Mouse (Mus musculus) limb, embryonic 13.5 days (tissue): Measurements from ENCODE around the gene Slc15a5. TPM values are rescaled to one million over a fixed set of nuclear protein-coding genes. Genes with fewer than 3 reads are reported as not detected.
"Not testable (repeated sequence)": the region's sequence is repeated elsewhere in the genome, so short reads cannot be mapped to it uniquely, and the experiment has no call there.

ENCODE experiments used
- ATAC-seq: fragments of 200-750 bp; cut with Nextera tagmentation; 2 replicates; pipeline ENCODE4 v1.8.0; 2017; ENCODE audit warnings: low read depth, moderate number of reproducible peaks, moderate TSS enrichment; ENCODE audit not compliant: low FRiP score
- H3K27ac ChIP-seq: fragments of 300-500 bp; sonication (generic); 2 replicates; pipeline ENCODE4 v1.5.1; 2015; ENCODE audit warnings: inconsistent platforms, mild to moderate bottlenecking, moderate library complexity
- H3K27me3 ChIP-seq: fragments of 300-500 bp; sonication (generic); 2 replicates; pipeline ENCODE4 v1.6.1; 2015; ENCODE audit warnings: mild to moderate bottlenecking, inconsistent platforms
- H3K36me3 ChIP-seq: fragments of 300-500 bp; sonication (generic); 2 replicates; pipeline ENCODE4 v1.6.1; 2015; ENCODE audit warnings: inconsistent platforms, mild to moderate bottlenecking, moderate library complexity
- H3K4me1 ChIP-seq: fragments of 300-500 bp; sonication (generic); 2 replicates; pipeline ENCODE4 v1.6.1; 2015; ENCODE audit warnings: inconsistent platforms
- H3K4me2 ChIP-seq: fragments of 300-500 bp; sonication (generic); replicated peaks from 2 replicates; pipeline ENCODE4 v1.6.1; 2015; ENCODE audit warnings: inconsistent platforms, mild to moderate bottlenecking, moderate library complexity
- H3K4me3 ChIP-seq: fragments of 300-500 bp; sonication (generic); 2 replicates; pipeline ENCODE4 v1.5.1; 2015; ENCODE audit warnings: moderate library complexity, mild to moderate bottlenecking, inconsistent platforms
- H3K9ac ChIP-seq: fragments of 300-500 bp; sonication (generic); 2 replicates; pipeline ENCODE4 v1.6.1; 2015; ENCODE audit warnings: mild to moderate bottlenecking, inconsistent platforms
- H3K9me3 ChIP-seq: fragments of 300-500 bp; sonication (generic); 2 replicates; pipeline ENCODE4 v1.6.1; 2016; ENCODE audit warnings: inconsistent platforms
- WGBS: fragments of 180-500 bp; shearing (Covaris S2); methylation state at CpG from one replicate; pipeline ENCODE4 v1.1.7; 2015; 5-methylcytosine and 5-hydroxymethylcytosine counted together
- polyA plus RNA-seq: library from polyadenylated mRNA; unstranded; fragments of >200 nt; fragmentation: Nextera tagmentation; extraction: Ambion mirVana; gene quantifications from 2 replicates; pipeline ENCODE4 v1.2.1, GENCODE M21; 2015

Gene Slc15a5
- not detected in 2 replicates for polyA plus RNA-seq

- no peak for ATAC-seq
- H3K4me3 ChIP-seq = no peak within 1 kb of the TSS
- WGBS = 84% methylated on average over 4 of the region's 4 CpGs
Measured at GRCm38 (mm10) chr6:138079816-138080215, at the start of gene Slc15a5. Gene Slc15a5, minus strand, starts transcription at chr6:138079916.

GRCm38 (mm10) chr6:138128392-138129335 lies 48.9 kb upstream of the Slc15a5 start:
- ATAC-seq = no peak
- no peak overlapping the region for H3K4me2 ChIP-seq
- H3K27me3 ChIP-seq = no peaks in the 10 kb centered on the region
- no peak overlapping the region for H3K9ac ChIP-seq
- H3K36me3 ChIP-seq = no peaks in the 10 kb centered on the region
- no peaks in the 10 kb centered on the region for H3K4me1 ChIP-seq
- 73% methylated on average over 10 of the region's 10 CpGs for WGBS
- H3K27ac ChIP-seq = no peak overlapping the region
- no peaks in the 10 kb centered on the region for H3K9me3 ChIP-seq
- no peak overlapping the region for H3K4me3 ChIP-seq

More at GRCm38 (mm10) chr6:138079816-138080215, at the start of gene Slc15a5:
- no peaks in the 10 kb centered on the region for H3K4me1 ChIP-seq
- no peaks in the 10 kb centered on the region for H3K9me3 ChIP-seq
- H3K36me3 ChIP-seq = no peaks in the 10 kb centered on the region
- no peak within 1 kb of the TSS for H3K4me2 ChIP-seq
- H3K27me3 ChIP-seq = no peaks in the 10 kb centered on the region
- no peak within 1 kb of the TSS for H3K27ac ChIP-seq
- H3K9ac ChIP-seq = no peak within 1 kb of the TSS

GRCm38 (mm10) chr6:138117496-138117895 lies 37.8 kb upstream of the Slc15a5 start:
- Histone ChIP-seq H3K9ac (no peak overlapping the region), H3K9me3 (no peaks in the 10 kb centered on the region), H3K27ac (no peak overlapping the region), H3K4me2 (no peak overlapping the region), H3K36me3 (no peaks in the 10 kb centered on the region), H3K27me3 (no peaks in the 10 kb centered on the region), H3K4me1 (no peaks in the 10 kb centered on the region), H3K4me3 (no peak overlapping the region)
- WGBS = 81% methylated on average over 3 of the region's 3 CpGs
- ATAC-seq = no peak

- H3K27ac ChIP-seq = no peak overlapping the region
- H3K9ac ChIP-seq = no peak overlapping the region
- ATAC-seq = no peak
- H3K4me1 ChIP-seq = peaks cover 4% of the 10 kb centered on the region; the same call in 1 of the 2 replicates
- no peak overlapping the region for H3K4me2 ChIP-seq
- no peak overlapping the region for H3K4me3 ChIP-seq
- no peaks in the 10 kb centered on the region for H3K36me3 ChIP-seq
- no peaks in the 10 kb centered on the region for H3K9me3 ChIP-seq
- no peaks in the 10 kb centered on the region for H3K27me3 ChIP-seq
Measured at GRCm38 (mm10) chr6:138104559-138104958, 24.8 kb upstream of the Slc15a5 start.

- 72% methylated on average over 7 of the region's 7 CpGs for WGBS
- no peak for ATAC-seq
- no peak overlapping the region for H3K27ac ChIP-seq
Measured at GRCm38 (mm10) chr6:138102940-138103339, 23.2 kb upstream of the Slc15a5 start.

GRCm38 (mm10) chr6:138101843-138102242 lies 22.1 kb upstream of the Slc15a5 start:
- WGBS = 92% methylated on average over 4 of the region's 4 CpGs
- 0 out of 2 replicates have a peak, but pooled peaks have one; percentile 54 for ATAC-seq
- H3K27ac ChIP-seq = no peak overlapping the region
- no peak overlapping the region for H3K9ac ChIP-seq
- H3K36me3 ChIP-seq = no peaks in the 10 kb centered on the region
- no peaks in the 10 kb centered on the region for H3K27me3 ChIP-seq
- peaks cover 1% of the 10 kb centered on the region; the same call in 1 of the 2 replicates for H3K4me1 ChIP-seq
- no peak overlapping the region for H3K4me2 ChIP-seq
- H3K9me3 ChIP-seq = no peaks in the 10 kb centered on the region
- H3K4me3 ChIP-seq = no peak overlapping the region

More at GRCm38 (mm10) chr6:138102940-138103339, 23.2 kb upstream of the Slc15a5 start:
- peaks cover 4% of the 10 kb centered on the region; the same call in 1 of the 2 replicates for H3K4me1 ChIP-seq
- H3K36me3 ChIP-seq = no peaks in the 10 kb centered on the region
- H3K9ac ChIP-seq = no peak overlapping the region
- H3K4me3 ChIP-seq = no peak overlapping the region
- no peaks in the 10 kb centered on the region for H3K9me3 ChIP-seq
- no peak overlapping the region for H3K4me2 ChIP-seq
- H3K27me3 ChIP-seq = no peaks in the 10 kb centered on the region

GRCm38 (mm10) chr6:138099646-138100045 lies 19.9 kb upstream of the Slc15a5 start:
- H3K4me2 ChIP-seq = no peak overlapping the region
- no peaks in the 10 kb centered on the region for H3K9me3 ChIP-seq
- no peak overlapping the region for H3K4me3 ChIP-seq
- no peak overlapping the region for H3K9ac ChIP-seq
- 82% methylated on average over 3 of the region's 3 CpGs for WGBS
- H3K27ac ChIP-seq = no peak overlapping the region
- no peak for ATAC-seq
- no peaks in the 10 kb centered on the region for H3K36me3 ChIP-seq
- H3K27me3 ChIP-seq = no peaks in the 10 kb centered on the region
- no peaks in the 10 kb centered on the region for H3K4me1 ChIP-seq

- WGBS = 88% methylated on average over 3 of the region's 3 CpGs
- H3K4me2 ChIP-seq = no peak overlapping the region
- no peaks in the 10 kb centered on the region for H3K9me3 ChIP-seq
- no peak for ATAC-seq
- no peak overlapping the region for H3K4me3 ChIP-seq
- no peak overlapping the region for H3K9ac ChIP-seq
- no peaks in the 10 kb centered on the region for H3K4me1 ChIP-seq
- no peaks in the 10 kb centered on the region for H3K27me3 ChIP-seq
- no peaks in the 10 kb centered on the region for H3K36me3 ChIP-seq
- no peak overlapping the region for H3K27ac ChIP-seq
Measured at GRCm38 (mm10) chr6:138095060-138095459, 15.3 kb upstream of the Slc15a5 start.

GRCm38 (mm10) chr6:138092432-138092831 lies 12.7 kb upstream of the Slc15a5 start:
- ATAC-seq = no peak
- WGBS = 61% methylated on average over 7 of the region's 7 CpGs
- no peaks in the 10 kb centered on the region for H3K36me3 ChIP-seq
- no peak overlapping the region for H3K27ac ChIP-seq
- no peaks in the 10 kb centered on the region for H3K27me3 ChIP-seq
- H3K9me3 ChIP-seq = no peaks in the 10 kb centered on the region
- H3K9ac ChIP-seq = no peak overlapping the region
- no peaks in the 10 kb centered on the region for H3K4me1 ChIP-seq
- no peak overlapping the region for H3K4me2 ChIP-seq
- H3K4me3 ChIP-seq = no peak overlapping the region

GRCm38 (mm10) chr6:138089084-138089483 lies 9.4 kb upstream of the Slc15a5 start:
- Histone ChIP-seq H3K36me3 (no peaks in the 10 kb centered on the region), H3K4me1 (no peaks in the 10 kb centered on the region), H3K4me3 (no peak overlapping the region), H3K27me3 (no peaks in the 10 kb centered on the region), H3K9ac (no peak overlapping the region), H3K4me2 (no peak overlapping the region), H3K9me3 (no peaks in the 10 kb centered on the region), H3K27ac (no peak overlapping the region)
- WGBS = 67% methylated on average over 8 of the region's 8 CpGs
- no peak for ATAC-seq

- H3K9me3 ChIP-seq, H3K9ac ChIP-seq, H3K4me1 ChIP-seq, ATAC-seq, H3K4me2 ChIP-seq, H3K27me3 ChIP-seq, H3K27ac ChIP-seq, H3K36me3 ChIP-seq, H3K4me3 ChIP-seq: not testable (repeated sequence)
Measured at GRCm38 (mm10) chr6:138086421-138086820, 6.7 kb upstream of the Slc15a5 start.

GRCm38 (mm10) chr6:138080778-138081549 lies 1.2 kb upstream of the Slc15a5 start:
- no peak for ATAC-seq
- WGBS = 81% methylated on average over 6 of the region's 6 CpGs
- H3K4me1 ChIP-seq = no peaks in the 10 kb centered on the region
- no peaks in the 10 kb centered on the region for H3K9me3 ChIP-seq
- H3K4me3 ChIP-seq = no peak overlapping the region
- no peak overlapping the region for H3K27ac ChIP-seq
- no peak overlapping the region for H3K4me2 ChIP-seq
- no peak overlapping the region for H3K9ac ChIP-seq
- no peaks in the 10 kb centered on the region for H3K36me3 ChIP-seq
- H3K27me3 ChIP-seq = no peaks in the 10 kb centered on the region
